Mouse (Mus musculus): Measurements from ENCODE around the gene Hspa1l.

GRCm38 (mm10) chr17:35016791-35017705 is 44.5 kb downstream of the Hspa1l start:
- no peak for TF ChIP-seq CTCF (IDR thresholded peaks at IDR 0.05; ENCODE audit: low read depth, low read length)
- TF ChIP-seq POLR2A (IDR thresholded peaks at IDR 0.05; ENCODE audit: borderline replicate concordance, low read depth, low read length): no peak

Measured in bone marrow macrophage, adult 2 months (primary cell).